Mouse (Mus musculus) intestine, postnatal 0 days (tissue): ENCODE results near the gene Emc9. TPM values are rescaled to one million over a fixed set of nuclear protein-coding genes. Genes with fewer than 3 reads are reported as not detected.

Experiments used
- ATAC-seq: fragments of 200-750 bp; cut with Nextera tagmentation; 2 replicates; pipeline ENCODE4 v1.8.0; 2017; ENCODE audit warnings: mild to moderate bottlenecking, moderate TSS enrichment, moderate library complexity
- H3K27ac ChIP-seq: fragments of 300-500 bp; sonication (generic); 2 replicates; pipeline ENCODE4 v1.5.1; 2014; ENCODE audit warnings: mild to moderate bottlenecking, low read depth, low read length, moderate library complexity
- H3K27me3 ChIP-seq: fragments of 300-500 bp; sonication (generic); replicated peaks from 2 replicates; pipeline ENCODE4 v1.6.1; 2014; ENCODE audit warnings: low read length, mixed read lengths; ENCODE audit not compliant: control insufficient read depth, insufficient read depth
- H3K36me3 ChIP-seq: fragments of 300-500 bp; sonication (generic); 2 replicates; pipeline ENCODE4 v1.6.1; 2014; ENCODE audit warnings: mild to moderate bottlenecking, moderate library complexity; ENCODE audit not compliant: control insufficient read depth, insufficient read depth
- H3K4me1 ChIP-seq: fragments of 300-500 bp; sonication (generic); replicated peaks from 2 replicates; pipeline ENCODE4 v1.6.1; 2014; ENCODE audit warnings: antibody characterized with exemption, low read length, mixed read lengths; ENCODE audit not compliant: control insufficient read depth, insufficient read depth
- H3K4me2 ChIP-seq: fragments of 300-500 bp; sonication (generic); replicated peaks from 2 replicates; pipeline ENCODE4 v1.6.1; 2014; ENCODE audit warnings: low read depth, mild to moderate bottlenecking, moderate library complexity
- H3K4me3 ChIP-seq: fragments of 300-500 bp; sonication (generic); 2 replicates; pipeline ENCODE4 v1.5.1; 2014; ENCODE audit warnings: low read depth, low read length
- H3K9ac ChIP-seq: fragments of 300-500 bp; sonication (generic); 2 replicates; pipeline ENCODE4 v1.6.1; 2014; ENCODE audit warnings: mild to moderate bottlenecking, low read depth, low read length
- H3K9me3 ChIP-seq: fragments of 300-500 bp; sonication (generic); 2 replicates; pipeline ENCODE4 v1.6.1; 2016; ENCODE audit warnings: mixed run types; ENCODE audit not compliant: control insufficient read depth
- CTCF ChIP-seq: sonication (generic); IDR thresholded peaks from 2 replicates; pipeline ENCODE4 v1.5.1; 2016; ENCODE audit warnings: low read depth, mild to moderate bottlenecking, control low read depth, antibody characterized with exemption, moderate library complexity
- WGBS: fragments of 180-500 bp; shearing (Covaris S2); extraction: QIAGEN DNeasy Blood & Tissue Kit; methylation state at CpG from one replicate; pipeline ENCODE4 v1.1.7; 2014; 5-methylcytosine and 5-hydroxymethylcytosine counted together
- polyA plus RNA-seq: library from polyadenylated mRNA; unstranded; fragments of >200 nt; fragmentation: Nextera tagmentation; extraction: Ambion mirVana; gene quantifications from 2 replicates; pipeline ENCODE4 v1.2.1, GENCODE M21; 2015

The Emc9 gene
- polyA plus RNA-seq, 1 experiment from 2014 or later = 21.6 TPM

DNA sequence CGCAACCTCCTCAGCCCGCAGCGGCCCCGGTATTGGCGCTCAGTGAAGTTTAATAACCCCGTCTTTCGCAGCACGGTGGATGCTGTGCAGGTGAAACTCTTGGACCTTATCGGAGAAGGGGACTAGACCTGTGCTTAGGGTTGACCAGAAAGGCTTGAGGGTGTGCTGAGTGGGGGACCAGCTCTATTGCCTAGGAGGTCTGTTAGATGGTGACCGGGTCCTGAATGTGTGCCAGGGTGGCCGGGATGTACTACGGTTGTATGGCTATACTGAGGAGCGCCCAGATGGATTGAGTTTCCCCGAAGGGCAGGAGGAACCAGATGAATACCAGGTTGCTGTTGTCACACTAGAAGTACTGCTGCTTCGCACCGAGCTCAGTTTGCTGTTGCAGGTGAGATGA lies 7.1 kb upstream of the Emc9 start:
- H3K4me2 ChIP-seq = peak overlapping the region; percentile 90
- H3K4me1 ChIP-seq = peaks cover 6% of the 10 kb centered on the region; the same call in 1 of the 2 replicates
- H3K4me3 ChIP-seq = peak overlapping the region; percentile 94
- H3K36me3 ChIP-seq = peaks cover 47% of the 10 kb centered on the region
- TF ChIP-seq CTCF = no peak
- H3K9ac ChIP-seq = peak overlapping the region; percentile 86
- WGBS = 2% methylated on average over 16 of the region's 16 CpGs
- peak overlapping the region; percentile 90 for H3K27ac ChIP-seq
- H3K9me3 ChIP-seq = no peaks in the 10 kb centered on the region
- no peak for ATAC-seq
- H3K27me3 ChIP-seq = no peaks in the 10 kb centered on the region

- Histone ChIP-seq H3K27me3 (no peaks in the 10 kb centered on the region), H3K27ac (peak within 1 kb of the TSS; percentile 90), H3K9ac (peak within 1 kb of the TSS; percentile 86), H3K4me1 (peaks cover 6% of the 10 kb centered on the region; the same call in 1 of the 2 replicates), H3K9me3 (no peaks in the 10 kb centered on the region), H3K4me3 (peak within 1 kb of the TSS; percentile 94), H3K36me3 (peaks cover 45% of the 10 kb centered on the region), H3K4me2 (peak within 1 kb of the TSS; percentile 90)
- ATAC-seq = peak; percentile 90
- WGBS = under 1% methylated on average over 33 of the region's 33 CpGs
- no peak for TF ChIP-seq CTCF
Measured at GRCm38 (mm10) chr14:55591331-55591891, 6.3 kb upstream of the Emc9 start, which contains the start of gene Rnf31. Rnf31 (plus strand) TSS chr14:55591708.

DNA sequence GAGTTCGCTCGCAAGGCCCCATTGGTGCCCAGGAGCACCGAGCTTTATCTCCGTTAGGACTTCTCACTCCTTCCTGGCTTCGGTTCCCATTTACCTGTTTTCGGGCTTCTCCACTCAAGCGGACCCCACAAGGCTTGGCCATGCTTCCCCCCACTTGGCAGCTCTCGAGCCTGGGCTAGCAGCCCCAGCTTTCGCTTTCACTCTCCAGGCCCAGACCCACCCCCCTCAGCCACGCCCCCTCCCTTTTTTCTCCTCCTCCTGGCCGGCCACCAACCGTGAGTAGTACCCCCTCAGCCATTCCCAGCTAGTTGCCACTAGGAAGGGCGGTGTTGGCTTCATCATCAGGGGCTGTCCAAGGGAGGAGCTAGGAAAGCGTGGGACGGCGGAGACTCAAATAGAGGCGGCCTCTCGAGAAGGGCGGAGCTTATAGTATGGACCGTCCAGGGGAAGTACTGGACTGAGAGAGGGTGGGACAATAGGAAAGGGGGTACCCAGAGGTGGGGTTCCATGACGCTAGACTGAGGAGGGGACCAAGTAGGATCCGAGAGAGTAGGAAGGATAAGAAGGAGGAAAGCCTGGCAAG lies 5.7 kb upstream of the Emc9 start, which contains the start of gene Psme2:
Psme2 (minus strand) TSS at position 366 of the 583 bp plus-strand sequence.
- ATAC-seq = peak; percentile 91
- TF ChIP-seq CTCF = 0 out of 2 replicates have a peak, but pooled peaks have one; percentile 4
- Histone ChIP-seq H3K27me3 (no peaks in the 10 kb centered on the region), H3K4me2 (peak within 1 kb of the TSS; percentile 90), H3K9ac (peak within 1 kb of the TSS; percentile 86), H3K4me1 (peaks cover 6% of the 10 kb centered on the region; the same call in 1 of the 2 replicates), H3K27ac (peak within 1 kb of the TSS; percentile 90), H3K4me3 (peak within 1 kb of the TSS; percentile 94), H3K36me3 (peaks cover 39% of the 10 kb centered on the region), H3K9me3 (no peaks in the 10 kb centered on the region)
- under 1% methylated on average over 22 of the region's 22 CpGs for WGBS

- TF ChIP-seq CTCF = no peak
- no peaks in the 10 kb centered on the region for H3K27me3 ChIP-seq
- H3K9me3 ChIP-seq = no peaks in the 10 kb centered on the region
- peaks cover 6% of the 10 kb centered on the region; the same call in 1 of the 2 replicates for H3K4me1 ChIP-seq
- H3K9ac ChIP-seq = peak overlapping the region; percentile 67
- 65% methylated on average over 11 of the region's 11 CpGs for WGBS
- peak overlapping the region; percentile 90 for H3K4me2 ChIP-seq
- ATAC-seq = no peak
- H3K36me3 ChIP-seq = peaks cover 30% of the 10 kb centered on the region
- H3K27ac ChIP-seq = peak overlapping the region; percentile 90
- peak overlapping the region; percentile 94 for H3K4me3 ChIP-seq
Measured at GRCm38 (mm10) chr14:55589771-55590448, 4.8 kb upstream of the Emc9 start.

DNA sequence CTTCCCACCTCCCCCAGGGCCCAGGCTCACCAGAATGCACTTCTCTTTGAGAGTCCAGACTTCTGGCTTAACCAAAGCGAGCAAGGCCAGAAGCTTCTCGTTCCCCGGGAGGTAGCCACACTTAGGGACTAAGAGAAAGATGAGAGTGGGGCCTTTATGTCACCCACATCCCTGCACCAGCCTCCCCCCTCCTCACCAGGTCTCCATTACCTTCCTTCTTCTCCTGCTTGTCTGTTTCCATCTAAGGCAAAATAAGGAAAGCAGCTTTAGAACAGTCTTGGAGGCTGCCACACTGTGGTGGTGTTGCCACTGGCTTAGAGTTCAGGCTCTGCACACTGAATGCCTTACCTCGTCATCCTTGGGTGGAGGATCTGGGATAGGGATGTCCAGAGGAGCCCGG lies 4.2 kb upstream of the Emc9 start:
- no peak overlapping the region for H3K4me2 ChIP-seq
- no peak overlapping the region for H3K4me3 ChIP-seq
- WGBS = 91% methylated on average over 5 of the region's 5 CpGs
- peaks cover 6% of the 10 kb centered on the region; the same call in 1 of the 2 replicates for H3K4me1 ChIP-seq
- ATAC-seq = no peak
- H3K9me3 ChIP-seq = no peaks in the 10 kb centered on the region
- no peaks in the 10 kb centered on the region for H3K27me3 ChIP-seq
- no peak overlapping the region for H3K27ac ChIP-seq
- H3K36me3 ChIP-seq = peaks cover 23% of the 10 kb centered on the region
- H3K9ac ChIP-seq = no peak overlapping the region
- TF ChIP-seq CTCF = no peak

DNA sequence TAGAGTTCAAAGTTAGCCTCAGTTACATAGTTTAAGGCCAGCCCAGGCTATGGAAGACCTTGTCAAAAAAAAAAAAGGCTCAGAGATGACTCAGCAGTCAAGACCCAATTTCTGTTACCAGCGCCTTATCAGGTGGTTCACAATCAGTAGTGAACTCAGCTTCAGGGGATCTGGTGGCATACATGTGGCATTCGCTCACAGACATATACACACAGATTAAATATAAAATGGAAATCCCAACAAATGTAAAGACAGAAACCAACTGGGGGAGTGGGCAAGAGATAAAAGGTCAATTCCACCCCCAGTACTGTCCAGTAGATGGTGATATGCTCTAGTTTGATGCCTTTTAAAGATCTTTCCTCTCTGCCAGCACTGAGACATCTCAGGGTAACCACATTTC lies 1.0 kb upstream of the Emc9 start:
- 76% methylated on average over 2 of the region's 2 CpGs for WGBS
- Histone ChIP-seq H3K4me2 (no peak overlapping the region), H3K36me3 (peaks cover 31% of the 10 kb centered on the region), H3K27me3 (no peaks in the 10 kb centered on the region), H3K27ac (0 out of 2 replicates have a peak overlapping the region, but pooled peaks have one; percentile 16), H3K9me3 (no peaks in the 10 kb centered on the region), H3K4me3 (no peak overlapping the region), H3K4me1 (no peaks in the 10 kb centered on the region), H3K9ac (no peak overlapping the region)
- ATAC-seq = no peak
- peak; percentile 39; the same call in 1 of the 2 replicates for TF ChIP-seq CTCF
